Mouse (Mus musculus) stomach, embryonic 15.5 days (tissue): ENCODE results near the gene Psmb9. TPM values are rescaled to one million over a fixed set of nuclear protein-coding genes. Genes with fewer than 3 reads are reported as not detected.

Source experiments
- ATAC-seq: fragments of 200-750 bp; cut with Nextera tagmentation; 2 replicates; pipeline ENCODE4 v1.8.0; 2017; ENCODE audit warnings: low read depth, moderate number of reproducible peaks, moderate TSS enrichment; ENCODE audit not compliant: insufficient read depth, low FRiP score
- H3K27ac ChIP-seq: fragments of 300-500 bp; sonication (generic); 2 replicates; pipeline ENCODE4 v1.5.1; 2015; ENCODE audit warnings: mild to moderate bottlenecking, inconsistent platforms
- H3K27me3 ChIP-seq: fragments of 300-500 bp; sonication (generic); replicated peaks from 2 replicates; pipeline ENCODE4 v1.6.1; 2015; ENCODE audit warnings: inconsistent platforms
- H3K36me3 ChIP-seq: fragments of 300-500 bp; sonication (generic); 2 replicates; pipeline ENCODE4 v1.6.1; 2015; ENCODE audit warnings: inconsistent platforms
- H3K4me1 ChIP-seq: fragments of 300-500 bp; sonication (generic); 2 replicates; pipeline ENCODE4 v1.6.1; 2015; ENCODE audit warnings: inconsistent platforms
- H3K4me2 ChIP-seq: fragments of 300-500 bp; sonication (generic); 2 replicates; pipeline ENCODE4 v1.6.1; 2015; ENCODE audit warnings: mild to moderate bottlenecking, inconsistent platforms
- H3K4me3 ChIP-seq: fragments of 300-500 bp; sonication (generic); replicated peaks from 2 replicates; pipeline ENCODE4 v1.5.1; 2015; ENCODE audit warnings: inconsistent platforms
- H3K9ac ChIP-seq: fragments of 300-500 bp; sonication (generic); 2 replicates; pipeline ENCODE4 v1.6.1; 2015; ENCODE audit warnings: inconsistent platforms
- H3K9me3 ChIP-seq: fragments of 300-500 bp; sonication (generic); 2 replicates; pipeline ENCODE4 v1.6.1; 2016; ENCODE audit warnings: inconsistent platforms
- WGBS: fragments of 180-500 bp; shearing (Covaris S2); methylation state at CpG from one replicate; pipeline ENCODE4 v1.1.7; 2015; 5-methylcytosine and 5-hydroxymethylcytosine counted together
- polyA plus RNA-seq: library from polyadenylated mRNA; unstranded; fragments of >200 nt; fragmentation: Nextera tagmentation; extraction: Ambion mirVana; gene quantifications from 2 replicates; pipeline ENCODE4 v1.2.1, GENCODE M21; 2015

Gene Psmb9
- polyA plus RNA-seq, 1 experiment from 2014 or later, result 7.9 TPM

GRCm38 (mm10) chr17:34196941-34197894 lies 9.7 kb upstream of the Psmb9 start, which contains the start of gene Psmb8:
Gene Psmb8, plus strand, starts transcription at chr17:34197721.
- Histone ChIP-seq H3K4me2 (peak within 1 kb of the TSS; percentile 78), H3K27ac (no peak within 1 kb of the TSS), H3K27me3 (peaks cover 42% of the 10 kb centered on the region)

DNA sequence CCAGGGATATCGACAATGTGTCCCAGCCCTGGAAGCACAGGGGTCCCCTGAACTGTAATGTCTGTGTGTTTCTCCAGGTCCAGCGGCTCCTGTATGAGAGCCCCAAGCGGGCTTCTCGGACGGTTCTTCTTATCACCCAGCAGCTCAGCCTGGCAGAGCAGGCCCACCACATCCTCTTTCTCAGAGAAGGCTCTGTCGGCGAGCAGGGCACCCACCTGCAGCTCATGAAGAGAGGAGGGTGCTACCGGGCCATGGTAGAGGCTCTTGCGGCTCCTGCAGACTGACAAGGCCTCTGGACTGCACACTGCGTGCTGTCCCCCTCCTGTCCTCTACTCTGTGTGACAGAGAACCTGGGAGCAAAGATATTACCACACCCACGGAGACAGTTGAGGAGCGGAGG lies 8.9 kb upstream of the Psmb9 start:
- no peak for ATAC-seq
- Histone ChIP-seq H3K9ac (no peak overlapping the region), H3K36me3 (no peaks in the 10 kb centered on the region), H3K27me3 (peaks cover 42% of the 10 kb centered on the region), H3K4me1 (peaks cover 10% of the 10 kb centered on the region), H3K27ac (no peak overlapping the region), H3K9me3 (no peaks in the 10 kb centered on the region), H3K4me3 (no peak overlapping the region), H3K4me2 (no peak overlapping the region)
- WGBS, result 45% methylated on average over 12 of the region's 12 CpGs

More at GRCm38 (mm10) chr17:34196941-34197894, 9.7 kb upstream of the Psmb9 start, which contains the start of gene Psmb8:
- WGBS, result 7% methylated on average over 41 of the region's 41 CpGs
- peak within 1 kb of the TSS; percentile 17 for H3K9ac ChIP-seq
- H3K4me3 ChIP-seq, result peak within 1 kb of the TSS; percentile 49
- no peaks in the 10 kb centered on the region for H3K36me3 ChIP-seq
- ATAC-seq, result peak; percentile 84
- H3K9me3 ChIP-seq, result no peaks in the 10 kb centered on the region
- H3K4me1 ChIP-seq, result peaks cover 10% of the 10 kb centered on the region

DNA sequence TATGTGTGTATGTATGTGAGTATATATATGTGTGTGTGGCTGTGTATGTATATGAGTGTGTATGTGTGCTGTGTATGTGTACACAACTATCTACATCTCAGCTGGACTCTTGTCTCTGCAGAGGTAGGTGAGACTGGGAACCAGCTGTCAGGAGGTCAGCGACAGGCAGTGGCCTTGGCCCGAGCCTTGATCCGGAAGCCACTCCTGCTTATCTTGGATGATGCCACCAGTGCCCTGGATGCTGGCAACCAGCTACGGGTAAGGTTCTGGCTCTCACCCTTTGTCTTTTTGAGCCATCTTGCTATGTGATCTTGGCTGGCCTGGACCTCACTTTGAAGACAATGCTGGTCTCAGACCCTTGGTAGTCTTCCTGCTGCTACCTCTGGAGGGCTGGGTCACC lies 7.2 kb upstream of the Psmb9 start:
- Histone ChIP-seq H3K27ac (no peak overlapping the region), H3K9ac (no peak overlapping the region), H3K4me1 (peaks cover 10% of the 10 kb centered on the region), H3K27me3 (peaks cover 46% of the 10 kb centered on the region), H3K9me3 (no peaks in the 10 kb centered on the region), H3K4me3 (no peak overlapping the region), H3K4me2 (no peak overlapping the region), H3K36me3 (no peaks in the 10 kb centered on the region)
- 83% methylated on average over 4 of the region's 4 CpGs for WGBS
- ATAC-seq, result no peak

GRCm38 (mm10) chr17:34193468-34193867 lies 5.9 kb upstream of the Psmb9 start:
- Histone ChIP-seq H3K9ac (no peak overlapping the region), H3K4me1 (peaks cover 10% of the 10 kb centered on the region), H3K4me2 (no peak overlapping the region), H3K36me3 (no peaks in the 10 kb centered on the region), H3K27ac (no peak overlapping the region), H3K9me3 (no peaks in the 10 kb centered on the region), H3K27me3 (peaks cover 46% of the 10 kb centered on the region), H3K4me3 (no peak overlapping the region)
- no peak for ATAC-seq
- 53% methylated on average over 8 of the region's 8 CpGs for WGBS

GRCm38 (mm10) chr17:34192852-34193251 lies 5.3 kb upstream of the Psmb9 start:
- no peaks in the 10 kb centered on the region for H3K36me3 ChIP-seq
- no peak overlapping the region for H3K27ac ChIP-seq
- H3K4me3 ChIP-seq, result no peak overlapping the region
- H3K4me1 ChIP-seq, result peaks cover 9% of the 10 kb centered on the region
- no peak overlapping the region for H3K9ac ChIP-seq
- 20% methylated on average over 16 of the region's 16 CpGs for WGBS
- no peaks in the 10 kb centered on the region for H3K9me3 ChIP-seq
- ATAC-seq, result no peak
- no peak overlapping the region for H3K4me2 ChIP-seq
- H3K27me3 ChIP-seq, result peaks cover 42% of the 10 kb centered on the region

GRCm38 (mm10) chr17:34188986-34189385 lies 1.4 kb upstream of the Psmb9 start:
- 75% methylated on average over 6 of the region's 6 CpGs for WGBS
- Histone ChIP-seq H3K4me2 (no peak overlapping the region), H3K4me3 (no peak overlapping the region), H3K9me3 (no peaks in the 10 kb centered on the region), H3K27ac (no peak overlapping the region), H3K4me1 (peaks cover 16% of the 10 kb centered on the region), H3K9ac (no peak overlapping the region), H3K36me3 (no peaks in the 10 kb centered on the region), H3K27me3 (peaks cover 29% of the 10 kb centered on the region)
- no peak for ATAC-seq

DNA sequence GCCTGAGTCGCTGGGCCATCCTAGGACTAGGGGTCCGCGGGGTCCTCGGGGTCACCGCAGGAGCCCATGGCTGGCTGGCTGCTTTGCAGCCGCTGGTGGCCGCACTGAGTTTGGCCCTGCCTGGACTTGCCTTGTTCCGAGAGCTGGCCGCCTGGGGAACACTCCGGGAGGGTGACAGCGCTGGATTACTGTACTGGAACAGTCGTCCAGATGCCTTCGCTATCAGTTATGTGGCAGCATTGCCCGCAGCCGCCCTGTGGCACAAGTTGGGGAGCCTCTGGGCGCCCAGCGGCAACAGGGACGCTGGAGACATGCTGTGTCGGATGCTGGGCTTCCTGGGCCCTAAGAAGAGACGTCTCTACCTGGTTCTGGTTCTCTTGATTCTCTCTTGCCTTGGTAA lies 446 bp upstream of the Psmb9 start:
- ATAC-seq, result peak; percentile 2; the same call in 1 of the 2 replicates
- Histone ChIP-seq H3K27ac (peak overlapping the region; percentile 87), H3K27me3 (peaks cover 22% of the 10 kb centered on the region), H3K4me3 (peak overlapping the region; percentile 54), H3K4me2 (peak overlapping the region; percentile 98), H3K36me3 (no peaks in the 10 kb centered on the region), H3K4me1 (peaks cover 16% of the 10 kb centered on the region), H3K9me3 (no peaks in the 10 kb centered on the region), H3K9ac (peak overlapping the region; percentile 56)
- 4% methylated on average over 20 of the region's 20 CpGs for WGBS

- no peaks in the 10 kb centered on the region for H3K36me3 ChIP-seq
- 2% methylated on average over 14 of the region's 14 CpGs for WGBS
- H3K27ac ChIP-seq, result no peak overlapping the region
- H3K4me2 ChIP-seq, result peak overlapping the region; percentile 98
- peaks cover 16% of the 10 kb centered on the region for H3K4me1 ChIP-seq
- peak overlapping the region; percentile 54 for H3K4me3 ChIP-seq
- H3K9me3 ChIP-seq, result no peaks in the 10 kb centered on the region
- H3K27me3 ChIP-seq, result peaks cover 17% of the 10 kb centered on the region
- H3K9ac ChIP-seq, result no peak overlapping the region; the same call in 1 of the 2 replicates
- ATAC-seq, result peak; percentile 41
Observed at GRCm38 (mm10) chr17:34186885-34187260, 691 bp downstream of the Psmb9 start.

GRCm38 (mm10) chr17:34185526-34185925 lies 2.0 kb downstream of the Psmb9 start:
- no peaks in the 10 kb centered on the region for H3K36me3 ChIP-seq
- WGBS, result 86% methylated on average over 9 of the region's 9 CpGs
- no peak overlapping the region for H3K27ac ChIP-seq
- H3K9ac ChIP-seq, result no peak overlapping the region
- H3K9me3 ChIP-seq, result no peaks in the 10 kb centered on the region
- no peak overlapping the region for H3K4me3 ChIP-seq
- H3K4me1 ChIP-seq, result peaks cover 16% of the 10 kb centered on the region
- H3K27me3 ChIP-seq, result peaks cover 17% of the 10 kb centered on the region
- no peak for ATAC-seq
- no peak overlapping the region for H3K4me2 ChIP-seq

DNA sequence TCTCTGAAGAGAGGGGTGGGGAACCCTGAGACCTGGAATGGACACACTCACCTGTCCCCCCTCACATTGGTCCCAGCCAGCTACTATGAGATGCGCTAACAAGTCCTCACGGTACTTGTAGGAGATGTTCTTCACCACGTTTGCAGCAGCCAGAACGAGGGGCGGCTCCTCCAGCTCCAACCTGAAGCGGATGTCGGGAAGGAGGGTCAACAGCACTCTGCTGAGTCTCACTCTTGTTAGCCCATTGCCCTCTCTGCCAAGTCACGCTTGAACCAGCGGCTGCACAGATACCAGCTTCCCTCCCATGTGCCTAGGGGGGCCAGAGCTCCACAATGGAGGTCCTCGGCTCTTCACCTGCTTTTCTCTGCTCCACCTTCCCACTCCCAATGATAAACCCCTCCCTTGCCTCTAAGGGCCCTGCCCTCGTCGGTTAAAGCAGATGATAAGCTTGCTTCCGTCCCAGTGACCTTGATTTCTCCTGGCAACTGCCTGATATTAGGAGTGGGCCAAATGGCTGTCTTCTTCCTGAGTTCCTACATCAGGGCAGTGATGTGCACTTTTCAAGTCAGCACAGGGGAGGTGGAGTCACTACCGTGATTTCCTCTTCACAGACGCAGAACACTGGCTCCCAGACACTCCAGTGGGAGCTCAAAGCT lies 3.9 kb downstream of the Psmb9 start:
- Histone ChIP-seq H3K27me3 (peaks cover 13% of the 10 kb centered on the region), H3K9me3 (no peaks in the 10 kb centered on the region), H3K9ac (no peak overlapping the region), H3K36me3 (no peaks in the 10 kb centered on the region), H3K4me1 (peaks cover 16% of the 10 kb centered on the region), H3K4me3 (no peak overlapping the region), H3K27ac (no peak overlapping the region), H3K4me2 (no peak overlapping the region)
- WGBS, result 66% methylated on average over 15 of the region's 15 CpGs
- ATAC-seq, result no peak

GRCm38 (mm10) chr17:34179913-34180859 lies 7.4 kb downstream of the Psmb9 start:
- no peak for ATAC-seq
- WGBS, result 58% methylated on average over 13 of the region's 13 CpGs
- Histone ChIP-seq H3K4me3 (no peak overlapping the region), H3K4me1 (no peaks in the 10 kb centered on the region), H3K9ac (no peak overlapping the region), H3K27ac (no peak overlapping the region), H3K4me2 (no peak overlapping the region), H3K36me3 (no peaks in the 10 kb centered on the region), H3K27me3 (no peaks in the 10 kb centered on the region), H3K9me3 (no peaks in the 10 kb centered on the region)
